Comparison of ENCODE assay signal across 30 mouse cellular contexts in genomic region chr14:51786335-51786734, GRCm38 (mm10). TPM values are rescaled to one million over a fixed set of nuclear protein-coding genes. Genes with fewer than 3 reads are reported as not detected.
"Had no signal": no experiment of that assay in that cellular context is flagged by ENCODE, and none has a peak within 500 bp of the region (broad histone marks: within the 10 kb centered on the region; RNA-seq: fewer than 3 reads in every experiment).

No protein-coding gene starts in this region.

- H3K9ac ChIP-seq: limb, embryonic 13.5 days; liver, embryonic 12.5 days; liver, embryonic 15.5 days; lung, embryonic 15.5 days; neural tube, embryonic 12.5 days; neural tube, embryonic 15.5 days had no signal

- H3K36me3 ChIP-seq: limb, embryonic 10.5 days; limb, embryonic 13.5 days; liver, embryonic 12.5 days; liver, embryonic 15.5 days; lung, embryonic 15.5 days; midbrain, embryonic 10.5 days; neural tube, embryonic 12.5 days; neural tube, embryonic 15.5 days had no signal

- ATAC-seq: liver, embryonic 12.5 days had no signal

- DNase-seq: kidney, adult 18-20 months; kidney, adult 9 months; layer of hippocampus, adult 9-11 months; liver; lung, adult 18-20 months; lung, postnatal 10 days; lung, postnatal 36 days; midbrain, embryonic 14.5 days; right cerebral cortex, adult 18-20 months; right cerebral cortex, postnatal 14 days; right cerebral cortex, postnatal 4 days; thymus, adult 2 months; thymus, postnatal 14 days; thymus, postnatal 4 days had no signal

- H3K9me3 ChIP-seq: limb, embryonic 10.5 days; limb, embryonic 13.5 days; liver, embryonic 12.5 days; liver, embryonic 15.5 days; lung, embryonic 15.5 days; megakaryocyte, embryonic 14.5 days; midbrain, embryonic 10.5 days; neural tube, embryonic 12.5 days; neural tube, embryonic 15.5 days had no signal

- H3K4me3 ChIP-seq: layer of hippocampus, adult 2 months; limb, embryonic 10.5 days; limb, embryonic 13.5 days; liver, embryonic 12.5 days; liver, embryonic 15.5 days; lung, embryonic 15.5 days; megakaryocyte, embryonic 14.5 days; midbrain, embryonic 10.5 days; neural tube, embryonic 12.5 days; neural tube, embryonic 15.5 days had no signal

- H3K4me1 ChIP-seq: limb, embryonic 10.5 days; limb, embryonic 13.5 days; liver, embryonic 12.5 days; liver, embryonic 15.5 days; lung, embryonic 15.5 days; megakaryocyte, embryonic 14.5 days; neural tube, embryonic 12.5 days; neural tube, embryonic 15.5 days had no signal

- H3K27ac ChIP-seq: layer of hippocampus, adult 2 months; limb, embryonic 10.5 days; limb, embryonic 13.5 days; liver, embryonic 12.5 days; liver, embryonic 15.5 days; lung, embryonic 15.5 days; midbrain, embryonic 10.5 days; neural tube, embryonic 12.5 days; neural tube, embryonic 15.5 days; stomach, postnatal 0 days had no signal

- H3K4me2 ChIP-seq: limb, embryonic 13.5 days; liver, embryonic 12.5 days; liver, embryonic 15.5 days; lung, embryonic 15.5 days; neural tube, embryonic 12.5 days; neural tube, embryonic 15.5 days had no signal

- H3K27me3 ChIP-seq: limb, embryonic 13.5 days; liver, embryonic 12.5 days; liver, embryonic 15.5 days; lung, embryonic 15.5 days; megakaryocyte, embryonic 14.5 days; neural tube, embryonic 12.5 days; neural tube, embryonic 15.5 days had no signal

RNA-seq across cellular contexts. Expression of gene Ang4, which starts 12.9 kb away (rescaled TPM):
- total RNA-seq: layer of hippocampus, adult 2 months; layer of hippocampus, postnatal 25 days; left cerebral cortex, adult 18-20 months; left cerebral cortex, postnatal 25 days had no signal
- polyA plus RNA-seq: limb, embryonic 10.5 days; limb, embryonic 13.5 days; liver, embryonic 12.5 days; liver, embryonic 15.5 days; midbrain, embryonic 10.5 days; midbrain, embryonic 14.5 days; neural tube, embryonic 12.5 days; neural tube, embryonic 15.5 days; stomach, embryonic 14.5 days; stomach, postnatal 0 days had no signal

RNA-seq across cellular contexts. Expression of gene AY358078, which starts 13.5 kb away (rescaled TPM):
- total RNA-seq: layer of hippocampus, adult 2 months; layer of hippocampus, postnatal 25 days; left cerebral cortex, adult 18-20 months; left cerebral cortex, postnatal 25 days had no signal
- polyA plus RNA-seq: large intestine, adult 2 months; limb, embryonic 10.5 days; limb, embryonic 13.5 days; liver, embryonic 12.5 days; liver, embryonic 15.5 days; lung, embryonic 15.5 days; midbrain, embryonic 10.5 days; midbrain, embryonic 14.5 days; neural tube, embryonic 12.5 days; neural tube, embryonic 15.5 days; stomach, embryonic 14.5 days; stomach, postnatal 0 days; thymus, adult 2 months had no signal
